Mouse (Mus musculus) cortical plate, adult 2 months (tissue): ENCODE measurements around the gene Csrp1.

Experiments used
- CTCF ChIP-seq: fragments of 200-500 bp; IDR thresholded peaks from 2 replicates; pipeline ENCODE4 v1.5.1; 2011; ENCODE audit warnings: mild to moderate bottlenecking, control low read depth, low read length; ENCODE audit not compliant: insufficient read depth; ENCODE audit errors: extremely low read depth
- POLR2A ChIP-seq: fragments of 200-500 bp; IDR thresholded peaks from 2 replicates; pipeline ENCODE4 v1.6.1; 2011; ENCODE audit warnings: mild to moderate bottlenecking, low read length, control low read depth; ENCODE audit not compliant: insufficient read depth; ENCODE audit errors: extremely low read depth

DNA sequence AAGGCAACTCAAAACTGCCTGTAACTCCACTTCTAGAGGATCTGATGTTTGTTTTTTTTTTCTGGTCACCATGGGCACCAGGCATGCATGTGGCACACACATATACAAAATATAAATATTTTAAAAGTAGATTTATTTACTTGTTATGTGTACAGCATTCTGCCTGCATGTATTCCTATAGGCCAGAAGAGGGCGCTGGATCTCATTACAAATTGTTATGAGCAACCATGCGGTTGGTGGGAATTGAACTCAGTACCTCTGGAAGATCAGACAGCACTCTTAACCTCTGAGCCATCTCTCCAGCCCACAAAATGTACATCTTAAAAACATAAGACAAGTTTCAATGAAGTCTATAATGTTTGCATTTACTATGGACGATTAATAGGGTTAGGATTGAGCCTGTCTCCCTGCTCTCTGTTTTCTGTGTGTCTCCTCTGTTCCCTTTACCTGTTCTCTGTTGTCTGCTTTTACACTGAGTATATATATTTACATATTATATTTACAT, 15.5 kb upstream of the Csrp1 start:
- TF ChIP-seq CTCF (no peak), POLR2A (no peak)
